Comparison of ENCODE assay signal across 8 mouse cellular contexts in the genomic region with DNA sequence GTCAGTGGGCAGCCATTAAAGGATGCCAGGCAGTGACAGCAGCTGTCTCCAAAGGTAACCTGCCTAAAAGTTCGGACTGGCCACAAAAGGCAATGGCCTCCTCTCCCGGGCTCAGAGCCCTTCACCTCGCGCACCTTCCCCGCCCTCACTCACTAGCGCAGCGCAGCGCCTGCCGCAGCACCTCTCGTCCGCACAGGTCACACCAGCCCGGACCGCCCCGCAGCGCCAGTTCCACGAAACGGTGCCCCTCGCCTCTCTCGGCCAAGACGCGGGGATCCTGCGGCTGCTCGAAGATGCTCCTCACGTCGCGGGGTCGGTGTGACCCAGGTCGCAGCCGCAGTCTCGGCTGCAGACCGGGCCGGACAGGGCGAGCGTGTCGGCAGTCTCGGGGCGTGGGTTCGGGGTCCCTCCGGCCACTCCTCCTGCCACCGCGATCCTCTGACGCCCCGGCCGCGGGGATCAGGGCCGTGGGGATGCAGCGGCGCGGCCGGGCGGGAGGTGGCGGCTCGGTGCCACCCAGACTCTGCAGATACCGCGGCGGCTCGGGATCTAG. TPM values are rescaled to one million over a fixed set of nuclear protein-coding genes. Genes with fewer than 3 reads are reported as not detected.
DNase-seq lines count a peak whose midpoint lies in the region; ATAC-seq and TF ChIP-seq lines count a peak whose summit lies in the region.

No protein-coding gene starts in this region.

- WGBS in kidney, embryonic 16.5 days, result under 1% methylated on average over 57 of the region's 57 CpGs
- WGBS in hindbrain, postnatal 0 days, result 2% methylated on average over 56 of the region's 57 CpGs
- under 1% methylated on average over 55 of the region's 57 CpGs for WGBS in midbrain, embryonic 13.5 days

- no peaks in the 10 kb centered on the region for H3K36me3 ChIP-seq in kidney, embryonic 16.5 days (ENCODE audit: insufficient read depth, low read length)
- no peaks in the 10 kb centered on the region for H3K36me3 ChIP-seq in hindbrain, postnatal 0 days (ENCODE audit: insufficient read depth, low read length)
- H3K36me3 ChIP-seq in midbrain, embryonic 13.5 days, result no peaks in the 10 kb centered on the region

- DNase-seq in kidney, postnatal 14 days, result no peak
- peak; percentile 37 for DNase-seq in R1 (ENCODE audit: low read depth, low spot score)
- DNase-seq in cerebellum, adult 9-11 months, result peak; percentile 70
- peak; percentile 12 for DNase-seq in hindbrain, postnatal 0 days (ENCODE audit: low spot score)
- no peak for DNase-seq in testis, postnatal 10 days (ENCODE audit: low spot score)

- H3K27me3 ChIP-seq in kidney, embryonic 16.5 days (ENCODE audit: insufficient read depth, low read length), result peaks cover 20% of the 10 kb centered on the region
- H3K27me3 ChIP-seq in hindbrain, postnatal 0 days (ENCODE audit: insufficient read depth, low read length), result no peaks in the 10 kb centered on the region
- H3K27me3 ChIP-seq in midbrain, embryonic 13.5 days, result peaks cover 56% of the 10 kb centered on the region

- H3K4me3 ChIP-seq in kidney, embryonic 16.5 days (ENCODE audit: low read length), result peak overlapping the region; percentile 73
- peak overlapping the region; percentile 67 for H3K4me3 ChIP-seq in hindbrain, postnatal 0 days (ENCODE audit: low read length)
- peak overlapping the region; percentile 71 for H3K4me3 ChIP-seq in midbrain, embryonic 13.5 days (replicated peaks)

- H3K9me3 ChIP-seq in kidney, embryonic 16.5 days (ENCODE audit: low read length), result no peaks in the 10 kb centered on the region
- no peaks in the 10 kb centered on the region for H3K9me3 ChIP-seq in hindbrain, postnatal 0 days (ENCODE audit: low read length)
- no peaks in the 10 kb centered on the region for H3K9me3 ChIP-seq in midbrain, embryonic 13.5 days

- peak overlapping the region; percentile 76 for H3K9ac ChIP-seq in kidney, embryonic 16.5 days (replicated peaks; ENCODE audit: low read length)
- peak overlapping the region; percentile 92 for H3K9ac ChIP-seq in hindbrain, postnatal 0 days (replicated peaks; ENCODE audit: low read length)
- H3K9ac ChIP-seq in midbrain, embryonic 13.5 days (replicated peaks), result peak overlapping the region; percentile 74

- no peak overlapping the region for H3K27ac ChIP-seq in kidney, embryonic 16.5 days (ENCODE audit: low read length)
- H3K27ac ChIP-seq in hindbrain, postnatal 0 days, result peak overlapping the region; percentile 83
- no peak overlapping the region for H3K27ac ChIP-seq in midbrain, embryonic 13.5 days

- peaks cover 31% of the 10 kb centered on the region for H3K4me1 ChIP-seq in kidney, embryonic 16.5 days (ENCODE audit: insufficient read depth, low read length)
- H3K4me1 ChIP-seq in hindbrain, postnatal 0 days (ENCODE audit: insufficient read depth, low read length), result peaks cover 19% of the 10 kb centered on the region
- H3K4me1 ChIP-seq in midbrain, embryonic 13.5 days (replicated peaks), result peaks cover 23% of the 10 kb centered on the region

- TF ChIP-seq CTCF in hindbrain, postnatal 0 days (IDR thresholded peaks at IDR 0.05; ENCODE audit: low read depth), result no peak

- peak overlapping the region; percentile 98 for H3K4me2 ChIP-seq in kidney, embryonic 16.5 days (replicated peaks; ENCODE audit: low read depth, low read length)
- peak overlapping the region; percentile 96 for H3K4me2 ChIP-seq in hindbrain, postnatal 0 days (ENCODE audit: low read depth, low read length)
- H3K4me2 ChIP-seq in midbrain, embryonic 13.5 days (replicated peaks), result peak overlapping the region; percentile 96

- ATAC-seq in kidney, embryonic 16.5 days (ENCODE audit: low FRiP score, low TSS enrichment), result peak; percentile 7; the same call in 1 of the 2 replicates
- peak; percentile 34 for ATAC-seq in hindbrain, postnatal 0 days
- peak; percentile 62 for ATAC-seq in midbrain, embryonic 13.5 days
- no peak for ATAC-seq in megakaryocyte progenitor cell, adult 5-6 weeks (replicated peaks; ENCODE audit: poor library complexity)

RNA-seq across cellular contexts. Expression of a gene that starts 0.4 kb away (rescaled TPM):
- 2.6 and 3.1 TPM in 2 replicates for polyA plus RNA-seq in kidney, embryonic 16.5 days (2015; fragmentation: Nextera tagmentation; extraction: Ambion mirVana)
- 12.9 and 41.5 TPM in 2 replicates for total RNA-seq in hindbrain, postnatal 0 days (2014; rRNA removed)
- polyA plus RNA-seq in hindbrain, postnatal 0 days (2015; fragmentation: Nextera tagmentation; extraction: Ambion mirVana), result 8.1 and 8.3 TPM in 2 replicates
- polyA plus RNA-seq in midbrain, embryonic 13.5 days (2015; fragmentation: Nextera tagmentation; extraction: Ambion mirVana), result 1.7 and 1.9 TPM in 2 replicates
- 46.0 and 48.9 TPM in 2 replicates for total RNA-seq in megakaryocyte progenitor cell, adult 5-6 weeks (2015)
- 45.1 and 47.6 TPM in 2 replicates for total RNA-seq in megakaryocyte progenitor cell, adult 5-6 weeks (2017)

RNA-seq across cellular contexts. Expression of a gene that starts 34.8 kb away (rescaled TPM):
- 4.8 and 5.5 TPM in 2 replicates for polyA plus RNA-seq in kidney, embryonic 16.5 days (2015; fragmentation: Nextera tagmentation; extraction: Ambion mirVana)
- 0.75 and 1.5 TPM in 2 replicates for total RNA-seq in hindbrain, postnatal 0 days (2014; rRNA removed)
- 1.2 TPM in 2 replicates for polyA plus RNA-seq in hindbrain, postnatal 0 days (2015; fragmentation: Nextera tagmentation; extraction: Ambion mirVana)
- 0.72 and 0.73 TPM in 2 replicates for polyA plus RNA-seq in midbrain, embryonic 13.5 days (2015; fragmentation: Nextera tagmentation; extraction: Ambion mirVana)
- 21.4 and 22.1 TPM in 2 replicates for total RNA-seq in megakaryocyte progenitor cell, adult 5-6 weeks (2015)
- 25.9 and 28.6 TPM in 2 replicates for total RNA-seq in megakaryocyte progenitor cell, adult 5-6 weeks (2017)

Comparison
In these comparisons a context has a peak if more than half of its experiments do, and no peak if none do; other contexts are left out.
1. DNase-seq: peak in R1 (single experiment), cerebellum, adult 9-11 months (single experiment) and hindbrain, postnatal 0 days (single experiment); none in kidney, postnatal 14 days (single experiment) and testis, postnatal 10 days (single experiment).
2. Peak in every context shown above with its lines, with median percentiles within 50 percentile points of each other: H3K4me2 ChIP-seq, H3K4me3 ChIP-seq and H3K9ac ChIP-seq.